Mouse (Mus musculus) lung, embryonic 14.5 days (tissue): ENCODE measurements around the gene Tceal7. TPM values are rescaled to one million over a fixed set of nuclear protein-coding genes. Genes with fewer than 3 reads are reported as not detected.

ENCODE experiments used
- ATAC-seq: fragments of 200-750 bp; cut with Nextera tagmentation; 2 replicates; pipeline ENCODE4 v1.8.0; 2017; ENCODE audit warnings: mild to moderate bottlenecking, moderate TSS enrichment, moderate library complexity; ENCODE audit not compliant: insufficient read depth
- DNase-seq: peaks from one replicate; pipeline ENCODE4 v3.0.0-alpha.2; 2015
- H3K27ac ChIP-seq: fragments of 300-500 bp; sonication (generic); 2 replicates; pipeline ENCODE4 v1.5.1; 2014; ENCODE audit warnings: low read depth, mild to moderate bottlenecking, moderate library complexity
- H3K27me3 ChIP-seq: fragments of 300-500 bp; sonication (generic); 2 replicates; pipeline ENCODE4 v1.6.1; 2014; ENCODE audit warnings: low read length, control low read depth; ENCODE audit not compliant: insufficient read depth
- H3K36me3 ChIP-seq: fragments of 300-500 bp; sonication (generic); 2 replicates; pipeline ENCODE4 v1.6.1; 2014; ENCODE audit warnings: control low read depth; ENCODE audit not compliant: insufficient read depth
- H3K4me1 ChIP-seq: fragments of 300-500 bp; sonication (generic); 2 replicates; pipeline ENCODE4 v1.6.1; 2014; ENCODE audit warnings: antibody characterized with exemption, control low read depth; ENCODE audit not compliant: insufficient read depth
- H3K4me2 ChIP-seq: fragments of 300-500 bp; sonication (generic); 2 replicates; pipeline ENCODE4 v1.6.1; 2014; ENCODE audit warnings: mild to moderate bottlenecking
- H3K4me3 ChIP-seq: fragments of 300-500 bp; sonication (generic); 2 replicates; pipeline ENCODE4 v1.5.1; 2014; ENCODE audit warnings: low read depth, low read length
- H3K9ac ChIP-seq: fragments of 300-500 bp; sonication (generic); 2 replicates; pipeline ENCODE4 v1.6.1; 2014
- H3K9me3 ChIP-seq: fragments of 300-500 bp; sonication (generic); 2 replicates; pipeline ENCODE4 v1.6.1; 2016; ENCODE audit warnings: low read depth, low read length, control low read depth
- CTCF ChIP-seq: IDR thresholded peaks from 2 replicates; pipeline ENCODE4 v1.5.1; 2016; ENCODE audit warnings: antibody characterized with exemption, low read depth
- WGBS: fragments of 180-500 bp; shearing (Covaris S2); extraction: QIAGEN DNeasy Blood & Tissue Kit; methylation state at CpG from one replicate; pipeline ENCODE4 v1.1.7; 2014; 5-methylcytosine and 5-hydroxymethylcytosine counted together
- polyA plus RNA-seq: library from polyadenylated mRNA; unstranded; fragments of >200 nt; fragmentation: Nextera tagmentation; extraction: Ambion mirVana; gene quantifications from 2 replicates; pipeline ENCODE4 v1.2.1, GENCODE M21; 2014

Tceal7 gene
- polyA plus RNA-seq, 1 experiment from 2014 or later: 0.51 TPM

- H3K27ac ChIP-seq: no peak overlapping the region
- H3K9ac ChIP-seq: no peak overlapping the region
- WGBS: 74% methylated on average over 1 of the region's 1 CpGs
- H3K9me3 ChIP-seq: no peaks in the 10 kb centered on the region
- no peak overlapping the region for H3K4me3 ChIP-seq
- H3K4me1 ChIP-seq: no peaks in the 10 kb centered on the region
- H3K27me3 ChIP-seq: no peaks in the 10 kb centered on the region
- TF ChIP-seq CTCF: no peak
- H3K36me3 ChIP-seq: no peaks in the 10 kb centered on the region
- ATAC-seq (no peak), DNase-seq (no peak)
- no peak overlapping the region for H3K4me2 ChIP-seq
Measured at GRCm38 (mm10) chrX:136183107-136183506, 31.5 kb upstream of the Tceal7 start.

GRCm38 (mm10) chrX:136195193-136195944 is 19.2 kb upstream of the Tceal7 start:
- no peaks in the 10 kb centered on the region for H3K4me1 ChIP-seq
- no peaks in the 10 kb centered on the region for H3K27me3 ChIP-seq
- no peak for TF ChIP-seq CTCF
- H3K4me3 ChIP-seq: no peak overlapping the region
- no peak overlapping the region for H3K9ac ChIP-seq
- no peak for ATAC-seq
- 76% methylated on average over 16 of the region's 16 CpGs for WGBS
- DNase-seq: no peak
- H3K27ac ChIP-seq: no peak overlapping the region
- H3K36me3 ChIP-seq: no peaks in the 10 kb centered on the region
- H3K4me2 ChIP-seq: no peak overlapping the region
- H3K9me3 ChIP-seq: no peaks in the 10 kb centered on the region

- no peaks in the 10 kb centered on the region for H3K4me1 ChIP-seq
- H3K27ac ChIP-seq: no peak overlapping the region
- no peaks in the 10 kb centered on the region for H3K27me3 ChIP-seq
- no peaks in the 10 kb centered on the region for H3K9me3 ChIP-seq
- DNase-seq (peak; percentile 55), ATAC-seq (no peak)
- 40% methylated on average over 1 of the region's 1 CpGs for WGBS
- no peak overlapping the region for H3K9ac ChIP-seq
- TF ChIP-seq CTCF: peak; percentile 55
- H3K4me2 ChIP-seq: no peak overlapping the region
- no peaks in the 10 kb centered on the region for H3K36me3 ChIP-seq
- no peak overlapping the region for H3K4me3 ChIP-seq
Measured at GRCm38 (mm10) chrX:136196873-136197272, 17.7 kb upstream of the Tceal7 start.

- DNase-seq: no peak
- H3K4me3 ChIP-seq: peak overlapping the region; percentile 36
- no peaks in the 10 kb centered on the region for H3K4me1 ChIP-seq
- no peaks in the 10 kb centered on the region for H3K9me3 ChIP-seq
- peak overlapping the region; percentile 10; the same call in 1 of the 2 replicates for H3K27ac ChIP-seq
- peak overlapping the region; percentile 59 for H3K4me2 ChIP-seq
- TF ChIP-seq CTCF: no peak
- H3K27me3 ChIP-seq: no peaks in the 10 kb centered on the region
- peak overlapping the region; percentile 23; the same call in 1 of the 2 replicates for H3K9ac ChIP-seq
- no peaks in the 10 kb centered on the region for H3K36me3 ChIP-seq
- 25% methylated on average over 6 of the region's 7 CpGs for WGBS
- ATAC-seq: peak; percentile 67; the same call in 1 of the 2 replicates
Measured at GRCm38 (mm10) chrX:136203257-136203656, 11.3 kb upstream of the Tceal7 start.

GRCm38 (mm10) chrX:136203664-136204066 is 10.9 kb upstream of the Tceal7 start, which contains the start of gene Tceal5:
Tceal5 (minus strand) TSS chrX:136203876.
- Histone ChIP-seq H3K27ac (peak within 1 kb of the TSS; percentile 10; the same call in 1 of the 2 replicates), H3K4me2 (peak within 1 kb of the TSS; percentile 59), H3K9ac (peak within 1 kb of the TSS; percentile 23; the same call in 1 of the 2 replicates), H3K4me1 (no peaks in the 10 kb centered on the region), H3K9me3 (no peaks in the 10 kb centered on the region), H3K4me3 (peak within 1 kb of the TSS; percentile 36), H3K36me3 (no peaks in the 10 kb centered on the region), H3K27me3 (no peaks in the 10 kb centered on the region)
- DNase-seq (peak; percentile 59), ATAC-seq (peak; percentile 87)
- TF ChIP-seq CTCF: no peak
- WGBS: 11% methylated on average over 9 of the region's 9 CpGs

GRCm38 (mm10) chrX:136204406-136204805 is 10.2 kb upstream of the Tceal7 start:
- H3K4me2 ChIP-seq: no peak overlapping the region
- ATAC-seq (no peak), DNase-seq (no peak)
- H3K4me3 ChIP-seq: no peak overlapping the region
- H3K27ac ChIP-seq: no peak overlapping the region
- H3K36me3 ChIP-seq: no peaks in the 10 kb centered on the region
- no peaks in the 10 kb centered on the region for H3K27me3 ChIP-seq
- H3K4me1 ChIP-seq: no peaks in the 10 kb centered on the region
- no peak overlapping the region for H3K9ac ChIP-seq
- H3K9me3 ChIP-seq: no peaks in the 10 kb centered on the region
- TF ChIP-seq CTCF: no peak
- WGBS: 62% methylated on average over 6 of the region's 6 CpGs

- no peak for TF ChIP-seq CTCF
- ATAC-seq (no peak), DNase-seq (no peak)
Measured at GRCm38 (mm10) chrX:136213396-136213795, 1.2 kb upstream of the Tceal7 start.

More at GRCm38 (mm10) chrX:136213396-136213795, 1.2 kb upstream of the Tceal7 start:
- Histone ChIP-seq H3K4me2 (no peak overlapping the region), H3K9me3 (no peaks in the 10 kb centered on the region), H3K4me1 (no peaks in the 10 kb centered on the region), H3K27ac (no peak overlapping the region), H3K9ac (no peak overlapping the region), H3K4me3 (no peak overlapping the region), H3K27me3 (no peaks in the 10 kb centered on the region), H3K36me3 (no peaks in the 10 kb centered on the region)
- WGBS: 52% methylated on average over 2 of the region's 2 CpGs
